Mouse (Mus musculus) kidney, postnatal 0 days (tissue): Measurements from ENCODE around the gene Tmem230. TPM values are rescaled to one million over a fixed set of nuclear protein-coding genes. Genes with fewer than 3 reads are reported as not detected.
A peak's percentile ranks its signal among the peaks of the same experiment; 100 is the strongest.

Source experiments
- ATAC-seq: fragments of 200-750 bp; cut with Nextera tagmentation; replicated peaks from 2 replicates; pipeline ENCODE4 v1.8.0; 2017; ENCODE audit warnings: low read depth, moderate number of reproducible peaks, moderate TSS enrichment, moderate library complexity; ENCODE audit not compliant: low FRiP score
- DNase-seq: peaks from one replicate; pipeline ENCODE4 v3.0.0-alpha.2; 2016; ENCODE audit warnings: low spot score
- H3K27ac ChIP-seq: fragments of 300-500 bp; sonication (generic); 2 replicates; pipeline ENCODE4 v1.5.1; 2014; ENCODE audit warnings: mild to moderate bottlenecking
- H3K27me3 ChIP-seq: fragments of 300-500 bp; sonication (generic); 2 replicates; pipeline ENCODE4 v1.6.1; 2014; ENCODE audit warnings: low read length, mixed read lengths; ENCODE audit not compliant: insufficient read depth
- H3K36me3 ChIP-seq: fragments of 300-500 bp; sonication (generic); 2 replicates; pipeline ENCODE4 v1.6.1; 2014; ENCODE audit warnings: low read length, mixed read lengths; ENCODE audit not compliant: insufficient read depth
- H3K4me1 ChIP-seq: fragments of 300-500 bp; sonication (generic); replicated peaks from 2 replicates; pipeline ENCODE4 v1.6.1; 2014; ENCODE audit warnings: antibody characterized with exemption, low read length, mixed read lengths; ENCODE audit not compliant: insufficient read depth
- H3K4me2 ChIP-seq: fragments of 300-500 bp; sonication (generic); 2 replicates; pipeline ENCODE4 v1.6.1; 2014; ENCODE audit warnings: mild to moderate bottlenecking, low read length, moderate library complexity, mixed read lengths
- H3K4me3 ChIP-seq: fragments of 300-500 bp; sonication (generic); replicated peaks from 2 replicates; pipeline ENCODE4 v1.5.1; 2014; ENCODE audit warnings: low read depth, low read length
- H3K9ac ChIP-seq: fragments of 300-500 bp; sonication (generic); 2 replicates; pipeline ENCODE4 v1.6.1; 2014; ENCODE audit warnings: low read depth, low read length
- H3K9me3 ChIP-seq: fragments of 300-500 bp; sonication (generic); replicated peaks from 2 replicates; pipeline ENCODE4 v1.6.1; 2016; ENCODE audit warnings: low read length, inconsistent platforms, mixed read lengths
- CTCF ChIP-seq: IDR thresholded peaks from 2 replicates; pipeline ENCODE4 v1.5.1; 2016; ENCODE audit warnings: antibody characterized with exemption, low read depth, mild to moderate bottlenecking, moderate library complexity
- WGBS: fragments of 180-500 bp; shearing (Covaris S2); extraction: QIAGEN DNeasy Blood & Tissue Kit; methylation state at CpG from one replicate; pipeline ENCODE4 v1.1.7; 2014; 5-methylcytosine and 5-hydroxymethylcytosine counted together
- polyA plus RNA-seq: library from polyadenylated mRNA; unstranded; fragments of >200 nt; fragmentation: Nextera tagmentation; extraction: Ambion mirVana; gene quantifications from 2 replicates; pipeline ENCODE4 v1.2.1, GENCODE M21; 2015

The Tmem230 gene
- polyA plus RNA-seq, 1 experiment from 2014 or later, result 49.7 TPM

- H3K4me2 ChIP-seq, result peak overlapping the region; percentile 77
- H3K9ac ChIP-seq, result peak overlapping the region; percentile 93
Measured at GRCm38 (mm10) chr2:132264266-132264710, 16.7 kb upstream of the Tmem230 start.

DNA sequence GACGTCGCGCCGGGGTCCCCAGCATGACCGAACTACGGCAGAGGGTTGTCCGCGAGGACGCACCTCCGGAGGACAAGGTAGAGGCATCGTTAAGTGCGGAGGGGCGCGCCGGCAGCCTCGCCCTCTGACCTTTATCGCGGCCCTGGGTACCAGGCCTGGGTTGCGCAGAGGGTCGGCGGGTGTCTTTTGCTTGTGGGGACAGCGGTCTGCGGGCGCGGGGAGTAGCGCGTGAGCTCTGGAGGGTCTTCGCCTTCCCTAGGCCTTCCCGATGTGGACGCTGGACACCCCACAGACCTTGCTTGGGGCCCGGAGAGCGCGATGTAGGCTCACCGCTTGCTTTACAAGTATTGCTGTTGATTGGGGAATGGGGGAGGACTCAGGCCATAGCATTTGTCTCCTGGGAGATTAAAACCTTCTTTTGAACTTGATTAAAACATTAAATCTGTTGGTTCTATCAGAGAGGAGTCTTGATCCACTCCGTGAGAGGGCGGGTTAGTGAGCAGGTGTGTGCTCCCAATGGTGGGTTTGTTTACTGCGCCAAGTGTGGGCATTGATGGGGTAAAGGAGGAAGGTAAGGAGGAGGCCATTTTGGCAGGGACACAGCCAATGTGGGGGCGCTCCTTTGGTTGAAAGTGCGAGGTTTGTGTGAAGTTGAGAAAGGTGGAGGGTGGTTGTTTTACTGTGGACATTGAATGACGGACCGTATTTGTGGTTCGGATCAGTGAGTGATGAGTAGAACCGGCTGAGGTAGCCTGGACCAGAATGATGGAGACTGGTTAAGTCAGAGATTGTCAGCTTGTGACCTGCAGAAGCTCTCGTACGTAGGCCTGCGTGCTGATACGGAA lies 16.0 kb upstream of the Tmem230 start:
- DNase-seq (peak; percentile 46), ATAC-seq (no peak)
- H3K9me3 ChIP-seq, result no peaks in the 10 kb centered on the region
- H3K4me1 ChIP-seq, result peaks cover 9% of the 10 kb centered on the region; the same call in 1 of the 2 replicates
- peak overlapping the region; percentile 77 for H3K4me2 ChIP-seq
- H3K27ac ChIP-seq, result peak overlapping the region; percentile 78
- no peak for TF ChIP-seq CTCF
- no peaks in the 10 kb centered on the region for H3K36me3 ChIP-seq
- WGBS, result under 1% methylated on average over 47 of the region's 47 CpGs
- no peaks in the 10 kb centered on the region for H3K27me3 ChIP-seq
- peak overlapping the region; percentile 93 for H3K9ac ChIP-seq
- peak overlapping the region; percentile 97 for H3K4me3 ChIP-seq

More at GRCm38 (mm10) chr2:132264266-132264710, 16.7 kb upstream of the Tmem230 start:
- no peak for ATAC-seq
- DNase-seq, result no peak
- H3K27me3 ChIP-seq, result no peaks in the 10 kb centered on the region
- H3K4me1 ChIP-seq, result peaks cover 9% of the 10 kb centered on the region; the same call in 1 of the 2 replicates
- 0 out of 2 replicates have a peak overlapping the region, but pooled peaks have one; percentile 8 for H3K27ac ChIP-seq
- H3K4me3 ChIP-seq, result peak overlapping the region; percentile 97
- no peak for TF ChIP-seq CTCF
- no peaks in the 10 kb centered on the region for H3K36me3 ChIP-seq
- no peaks in the 10 kb centered on the region for H3K9me3 ChIP-seq
- 11% methylated on average over 6 of the region's 6 CpGs for WGBS

- peak; percentile 92 for TF ChIP-seq CTCF
- no peaks in the 10 kb centered on the region for H3K27me3 ChIP-seq
- ATAC-seq (peak; percentile 99), DNase-seq (peak; percentile 99)
- H3K9ac ChIP-seq, result peak within 1 kb of the TSS; percentile 93
- H3K4me1 ChIP-seq, result peaks cover 9% of the 10 kb centered on the region; the same call in 1 of the 2 replicates
- H3K9me3 ChIP-seq, result no peaks in the 10 kb centered on the region
- H3K27ac ChIP-seq, result peak within 1 kb of the TSS; percentile 78
- H3K36me3 ChIP-seq, result no peaks in the 10 kb centered on the region
- WGBS, result under 1% methylated on average over 49 of the region's 49 CpGs
- peak within 1 kb of the TSS; percentile 97 for H3K4me3 ChIP-seq
- peak within 1 kb of the TSS; percentile 77 for H3K4me2 ChIP-seq
Measured at GRCm38 (mm10) chr2:132262879-132263398, 15.3 kb upstream of the Tmem230 start, which contains the start of gene Cds2. Gene Cds2 (plus strand): TSS chr2:132263148.

GRCm38 (mm10) chr2:132262175-132262574 lies 14.6 kb upstream of the Tmem230 start:
- 77% methylated on average over 6 of the region's 6 CpGs for WGBS
- H3K9me3 ChIP-seq, result no peaks in the 10 kb centered on the region
- no peaks in the 10 kb centered on the region for H3K27me3 ChIP-seq
- no peak overlapping the region for H3K4me2 ChIP-seq
- H3K9ac ChIP-seq, result no peak overlapping the region
- H3K4me1 ChIP-seq, result peaks cover 9% of the 10 kb centered on the region; the same call in 1 of the 2 replicates
- no peaks in the 10 kb centered on the region for H3K36me3 ChIP-seq
- DNase-seq, result no peak
- no peak for ATAC-seq
- H3K4me3 ChIP-seq, result no peak overlapping the region
- no peak for TF ChIP-seq CTCF
- H3K27ac ChIP-seq, result no peak overlapping the region

DNA sequence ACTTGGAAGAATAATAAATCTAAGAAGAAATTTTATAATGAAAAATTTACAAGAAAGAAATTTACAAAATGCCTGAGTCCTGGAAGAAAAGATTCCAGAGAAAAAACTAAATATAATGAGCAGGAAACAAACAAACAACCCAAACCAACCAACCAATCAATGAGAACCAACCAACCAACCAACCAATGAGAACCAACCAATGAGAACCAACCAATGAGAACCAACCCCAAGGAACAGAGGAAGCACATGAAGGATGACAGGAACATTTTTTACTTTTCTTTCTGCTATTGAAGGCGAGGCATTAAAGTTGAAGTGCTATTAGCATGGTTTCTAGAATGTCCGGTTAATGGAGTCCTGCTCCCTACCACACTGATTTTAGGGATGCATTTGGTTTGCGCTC lies 13.0 kb upstream of the Tmem230 start:
- ATAC-seq (no peak), DNase-seq (no peak)
- no peak for TF ChIP-seq CTCF
- Histone ChIP-seq H3K27me3 (no peaks in the 10 kb centered on the region), H3K4me3 (no peak overlapping the region), H3K27ac (no peak overlapping the region), H3K4me2 (no peak overlapping the region), H3K36me3 (no peaks in the 10 kb centered on the region), H3K9me3 (no peaks in the 10 kb centered on the region), H3K4me1 (peaks cover 9% of the 10 kb centered on the region; the same call in 1 of the 2 replicates), H3K9ac (no peak overlapping the region)
- WGBS, result 53% methylated on average over 3 of the region's 3 CpGs

- WGBS, result 84% methylated on average over 6 of the region's 6 CpGs
- H3K36me3 ChIP-seq, result no peaks in the 10 kb centered on the region
- no peaks in the 10 kb centered on the region for H3K27me3 ChIP-seq
- TF ChIP-seq CTCF, result no peak
- H3K9me3 ChIP-seq, result no peaks in the 10 kb centered on the region
- no peak overlapping the region for H3K4me2 ChIP-seq
- no peak overlapping the region for H3K4me3 ChIP-seq
- DNase-seq, result no peak
- no peak overlapping the region for H3K27ac ChIP-seq
- ATAC-seq, result no peak
- H3K4me1 ChIP-seq, result no peaks in the 10 kb centered on the region
- no peak overlapping the region for H3K9ac ChIP-seq
Measured at GRCm38 (mm10) chr2:132257350-132258068, 9.9 kb upstream of the Tmem230 start.
